Mouse (Mus musculus): Measurements from ENCODE around the gene Hist1h2bc. TPM values are rescaled to one million over a fixed set of nuclear protein-coding genes. Genes with fewer than 3 reads are reported as not detected.
"Not testable (repeated sequence)": the region's sequence is repeated elsewhere in the genome, so short reads cannot be mapped to it uniquely, and the experiment has no call there.

Hist1h2bc gene
- polyA plus RNA-seq (2014; fragmentation: Nextera tagmentation; extraction: Ambion mirVana), result 25.3 and 25.7 TPM in 2 replicates

DNA sequence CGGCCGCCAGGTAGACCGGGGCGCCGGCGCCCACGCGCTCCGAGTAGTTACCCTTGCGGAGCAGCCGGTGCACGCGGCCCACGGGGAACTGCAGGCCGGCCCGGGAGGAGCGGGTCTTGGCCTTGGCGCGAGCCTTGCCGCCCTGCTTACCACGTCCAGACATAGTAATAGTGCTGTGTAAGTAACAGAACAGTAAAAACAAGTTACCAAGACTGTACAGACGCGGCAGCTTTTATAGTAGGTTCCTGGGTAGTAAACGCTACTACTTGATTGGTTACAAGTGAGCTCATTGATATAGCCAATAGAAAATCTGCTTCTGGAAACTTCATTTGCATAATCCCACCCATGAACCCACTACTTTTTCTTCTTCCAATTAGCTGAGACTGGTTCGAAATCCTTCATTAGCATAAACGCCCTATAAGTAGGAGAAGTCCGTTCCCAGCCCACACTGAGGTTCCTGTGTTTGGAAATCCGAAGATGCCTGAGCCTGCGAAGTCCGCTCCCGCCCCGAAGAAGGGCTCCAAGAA is at the start of gene Hist1h2bc, which contains the start of gene Hist1h2ac:
Gene Hist1h2bc (plus strand): TSS at position 445 of the 527 bp plus-strand sequence.
Gene Hist1h2ac (minus strand): TSS at position 194 of the 527 bp plus-strand sequence.
- Histone ChIP-seq H3K9me3 (ENCODE audit: control insufficient read depth, low read length) (no peaks in the 10 kb centered on the region), H3K4me1 (ENCODE audit: control insufficient read depth, insufficient read depth, low read length) (peaks cover 11% of the 10 kb centered on the region), H3K36me3 (ENCODE audit: control insufficient read depth, insufficient read depth, low read length) (no peaks in the 10 kb centered on the region), H3K27me3 (ENCODE audit: control insufficient read depth, insufficient read depth, low read length) (no peaks in the 10 kb centered on the region), H3K27ac (ENCODE audit: low read depth, low read length) (peak within 1 kb of the TSS; percentile 95), H3K4me3 (ENCODE audit: low read depth, low read length) (peak within 1 kb of the TSS; percentile 41), H3K4me2 (peak within 1 kb of the TSS; percentile 65), H3K9ac (ENCODE audit: low read length) (peak within 1 kb of the TSS; percentile 76)
- under 1% methylated on average over 32 of the region's 32 CpGs for WGBS
- ATAC-seq (ENCODE audit: low FRiP score) (peak; percentile 98), DNase-seq (ENCODE audit: low spot score, missing footprints) (peak; percentile 98)

DNA sequence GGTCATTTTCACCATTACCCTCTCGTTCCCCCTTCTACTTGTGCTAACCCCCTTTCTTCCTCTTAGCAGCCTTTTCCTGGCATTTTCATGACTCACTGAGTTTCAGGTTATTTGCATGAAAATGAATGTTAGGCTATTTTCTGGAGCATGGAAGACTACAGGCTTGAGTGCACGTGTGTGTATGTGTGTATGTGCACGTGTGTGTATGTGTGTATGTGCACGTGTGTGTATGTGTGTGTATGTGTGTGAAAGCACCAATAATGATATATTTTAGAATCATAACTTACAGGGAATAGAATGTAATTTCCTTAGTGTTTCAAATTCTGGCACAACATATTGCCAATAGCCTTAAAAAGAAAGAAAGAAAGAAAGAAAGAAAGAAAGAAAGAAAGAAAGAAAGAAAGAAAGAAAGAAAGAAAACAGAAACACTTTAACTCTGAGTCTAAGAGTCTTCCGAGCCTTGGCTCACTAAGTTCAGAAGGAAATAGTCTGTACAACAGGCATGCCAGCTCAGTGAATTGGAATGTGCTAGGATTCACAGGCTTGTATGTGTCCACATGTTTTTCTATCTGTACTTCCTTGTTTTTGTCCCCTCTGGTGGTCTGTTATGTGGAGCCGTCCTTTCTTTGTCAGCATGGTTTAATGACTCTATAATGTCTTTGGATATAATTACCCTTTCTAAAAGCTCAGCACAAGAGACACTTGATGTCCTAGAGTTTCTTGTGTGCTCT is 24.2 kb upstream of the Hist1h2bc start:
- Histone ChIP-seq H3K4me2 (no peak overlapping the region), H3K9ac (ENCODE audit: low read length) (no peak overlapping the region), H3K9me3 (ENCODE audit: control insufficient read depth, low read length) (no peaks in the 10 kb centered on the region), H3K4me3 (ENCODE audit: low read depth, low read length) (no peak overlapping the region), H3K36me3 (ENCODE audit: control insufficient read depth, insufficient read depth, low read length) (no peaks in the 10 kb centered on the region), H3K4me1 (ENCODE audit: control insufficient read depth, insufficient read depth, low read length) (no peaks in the 10 kb centered on the region), H3K27me3 (ENCODE audit: control insufficient read depth, insufficient read depth, low read length) (no peaks in the 10 kb centered on the region), H3K27ac (ENCODE audit: low read depth, low read length) (no peak overlapping the region)
- 76% methylated on average over 6 of the region's 6 CpGs for WGBS
- ATAC-seq (ENCODE audit: low FRiP score), result no peak
- no peak for DNase-seq (ENCODE audit: low spot score, missing footprints)

DNA sequence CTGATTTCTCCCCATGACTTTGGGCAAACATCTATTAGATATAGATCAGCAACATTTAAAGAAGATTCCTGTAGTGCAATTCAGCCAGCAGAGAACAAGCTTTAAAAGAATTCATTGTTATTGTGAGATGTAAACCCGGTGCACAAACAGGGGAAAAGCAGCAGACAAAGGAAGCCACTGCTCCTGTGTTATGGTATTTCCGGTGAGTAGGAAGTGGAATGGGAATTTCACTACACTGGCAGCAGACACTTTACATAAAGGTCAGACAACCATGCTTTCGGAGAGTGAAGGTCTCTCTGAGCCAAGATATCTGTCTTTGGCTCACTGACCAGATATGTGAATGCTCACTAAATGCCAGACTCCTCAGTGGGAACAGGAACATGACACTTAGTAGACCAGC is 21.5 kb upstream of the Hist1h2bc start:
- Histone ChIP-seq H3K4me2 (no peak overlapping the region), H3K36me3 (ENCODE audit: control insufficient read depth, insufficient read depth, low read length) (no peaks in the 10 kb centered on the region), H3K27ac (ENCODE audit: low read depth, low read length) (no peak overlapping the region), H3K4me3 (ENCODE audit: low read depth, low read length) (no peak overlapping the region), H3K9me3 (ENCODE audit: control insufficient read depth, low read length) (no peaks in the 10 kb centered on the region), H3K4me1 (ENCODE audit: control insufficient read depth, insufficient read depth, low read length) (no peaks in the 10 kb centered on the region), H3K27me3 (ENCODE audit: control insufficient read depth, insufficient read depth, low read length) (no peaks in the 10 kb centered on the region), H3K9ac (ENCODE audit: low read length) (no peak overlapping the region)
- DNase-seq (ENCODE audit: low spot score, missing footprints) (no peak), ATAC-seq (ENCODE audit: low FRiP score) (no peak)
- 83% methylated on average over 3 of the region's 3 CpGs for WGBS

DNA sequence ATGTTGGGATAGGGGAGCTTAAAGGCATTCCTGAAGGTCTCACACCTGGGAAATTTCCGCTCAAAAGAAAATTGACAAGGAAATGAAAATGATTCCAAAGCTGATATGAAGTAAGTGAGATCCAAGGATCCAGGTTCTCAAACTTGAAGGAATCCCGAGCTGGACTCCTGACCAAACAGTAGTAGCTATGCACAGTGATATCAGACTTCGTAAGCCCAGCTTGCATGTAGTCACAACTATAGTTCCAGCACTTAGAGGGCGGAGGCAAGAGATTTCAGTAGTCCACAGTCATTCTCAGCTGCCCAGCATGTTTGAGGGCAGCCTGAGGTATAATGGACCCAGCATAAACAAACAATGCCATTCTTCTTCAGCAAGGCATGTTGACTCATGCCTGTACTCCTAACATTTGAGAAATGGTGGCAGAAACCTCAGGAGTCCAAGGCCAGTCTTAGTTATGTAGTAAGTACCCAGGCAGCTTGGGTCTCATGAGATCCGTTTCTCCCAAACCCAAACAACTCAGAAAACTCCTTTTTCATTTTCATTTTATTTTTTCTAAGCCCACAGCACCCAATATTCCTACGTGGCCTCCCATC is 1.9 kb upstream of the Hist1h2bc start:
- Histone ChIP-seq H3K4me1 (ENCODE audit: control insufficient read depth, insufficient read depth, low read length) (peaks cover 11% of the 10 kb centered on the region), H3K36me3 (ENCODE audit: control insufficient read depth, insufficient read depth, low read length) (no peaks in the 10 kb centered on the region), H3K27me3 (ENCODE audit: control insufficient read depth, insufficient read depth, low read length) (no peaks in the 10 kb centered on the region), H3K9me3 (ENCODE audit: control insufficient read depth, low read length) (no peaks in the 10 kb centered on the region), H3K4me3 (ENCODE audit: low read depth, low read length) (no peak overlapping the region), H3K4me2 (no peak overlapping the region), H3K9ac (ENCODE audit: low read length) (no peak overlapping the region), H3K27ac (ENCODE audit: low read depth, low read length) (no peak overlapping the region)
- ATAC-seq (ENCODE audit: low FRiP score), result no peak
- 84% methylated on average over 6 of the region's 6 CpGs for WGBS
- DNase-seq (ENCODE audit: low spot score, missing footprints), result no peak

DNA sequence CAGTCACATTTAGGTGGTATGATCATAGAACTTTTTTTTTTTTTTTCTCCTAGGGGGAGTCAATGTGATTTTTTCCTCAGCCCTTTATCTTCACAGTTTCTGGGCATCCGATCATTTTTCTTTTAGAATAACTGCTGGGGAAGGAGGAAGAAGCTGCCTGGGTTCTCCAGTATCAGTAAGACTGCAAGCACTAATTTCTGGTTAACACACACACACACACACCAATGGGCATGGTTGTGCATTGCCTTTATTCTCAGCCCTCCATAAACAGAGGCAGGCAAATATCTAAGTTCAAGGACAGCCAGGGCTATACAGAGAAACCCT is 1.4 kb upstream of the Hist1h2bc start:
- DNase-seq (ENCODE audit: low spot score, missing footprints) (no peak), ATAC-seq (ENCODE audit: low FRiP score) (no peak)
- Histone ChIP-seq H3K27me3 (ENCODE audit: control insufficient read depth, insufficient read depth, low read length) (no peaks in the 10 kb centered on the region), H3K9ac (ENCODE audit: low read length) (peak overlapping the region; percentile 65; the same call in 1 of the 2 replicates), H3K9me3 (ENCODE audit: control insufficient read depth, low read length) (no peaks in the 10 kb centered on the region), H3K4me2 (peak overlapping the region; percentile 58), H3K27ac (ENCODE audit: low read depth, low read length) (peak overlapping the region; percentile 74), H3K36me3 (ENCODE audit: control insufficient read depth, insufficient read depth, low read length) (no peaks in the 10 kb centered on the region), H3K4me3 (ENCODE audit: low read depth, low read length) (peak overlapping the region; percentile 28; the same call in 1 of the 2 replicates), H3K4me1 (ENCODE audit: control insufficient read depth, insufficient read depth, low read length) (peaks cover 11% of the 10 kb centered on the region)
- 47% methylated on average over 1 of the region's 1 CpGs for WGBS

DNA sequence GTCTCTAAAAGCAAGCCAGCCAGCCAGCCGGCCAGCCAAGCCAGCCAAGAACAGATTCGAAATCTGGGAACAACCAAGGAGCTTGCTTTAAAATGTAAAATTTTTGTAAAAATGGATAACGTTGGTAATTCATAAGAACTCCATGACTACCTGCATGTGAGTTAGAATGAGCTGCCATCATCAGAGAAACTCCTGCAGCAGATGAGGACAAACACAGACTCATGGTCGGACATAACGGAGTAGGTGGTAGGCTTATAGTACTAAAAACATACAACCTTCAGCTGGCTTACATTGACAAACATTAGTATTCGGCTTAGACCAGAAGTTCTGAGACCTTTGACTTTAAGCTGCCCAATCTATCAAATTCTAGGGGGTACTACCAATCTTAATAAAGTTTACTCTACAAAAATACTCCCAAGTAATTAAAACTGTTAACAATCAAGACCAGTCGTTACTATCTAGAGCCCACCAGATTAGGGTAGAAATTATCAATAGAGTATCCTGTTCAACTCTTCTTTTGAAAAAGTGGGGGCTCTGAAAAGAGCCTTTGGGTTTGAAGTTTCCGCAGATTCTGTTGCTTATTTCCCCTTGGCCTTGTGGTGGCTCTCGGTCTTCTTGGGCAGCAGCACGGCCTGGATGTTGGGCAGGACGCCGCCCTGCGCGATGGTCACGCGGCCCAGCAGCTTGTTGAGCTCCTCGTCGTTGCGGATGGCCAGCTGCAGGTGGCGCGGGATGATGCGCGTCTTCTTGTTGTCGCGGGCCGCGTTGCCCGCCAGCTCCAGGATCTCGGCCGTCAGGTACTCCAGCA is 848 bp upstream of the Hist1h2bc start:
- not testable (repeated sequence) for H3K36me3 ChIP-seq (ENCODE audit: control insufficient read depth, insufficient read depth, low read length); H3K27me3 ChIP-seq (ENCODE audit: control insufficient read depth, insufficient read depth, low read length); H3K9me3 ChIP-seq (ENCODE audit: control insufficient read depth, low read length); ATAC-seq (ENCODE audit: low FRiP score)
- Histone ChIP-seq H3K9ac (ENCODE audit: low read length) (peak overlapping the region; percentile 65), H3K27ac (ENCODE audit: low read depth, low read length) (peak overlapping the region; percentile 74), H3K4me1 (ENCODE audit: control insufficient read depth, insufficient read depth, low read length) (peaks cover 11% of the 10 kb centered on the region), H3K4me2 (peak overlapping the region; percentile 58), H3K4me3 (ENCODE audit: low read depth, low read length) (peak overlapping the region; percentile 28)
- peak; percentile 92 for DNase-seq (ENCODE audit: low spot score, missing footprints)
- 13% methylated on average over 12 of the region's 30 CpGs for WGBS

DNA sequence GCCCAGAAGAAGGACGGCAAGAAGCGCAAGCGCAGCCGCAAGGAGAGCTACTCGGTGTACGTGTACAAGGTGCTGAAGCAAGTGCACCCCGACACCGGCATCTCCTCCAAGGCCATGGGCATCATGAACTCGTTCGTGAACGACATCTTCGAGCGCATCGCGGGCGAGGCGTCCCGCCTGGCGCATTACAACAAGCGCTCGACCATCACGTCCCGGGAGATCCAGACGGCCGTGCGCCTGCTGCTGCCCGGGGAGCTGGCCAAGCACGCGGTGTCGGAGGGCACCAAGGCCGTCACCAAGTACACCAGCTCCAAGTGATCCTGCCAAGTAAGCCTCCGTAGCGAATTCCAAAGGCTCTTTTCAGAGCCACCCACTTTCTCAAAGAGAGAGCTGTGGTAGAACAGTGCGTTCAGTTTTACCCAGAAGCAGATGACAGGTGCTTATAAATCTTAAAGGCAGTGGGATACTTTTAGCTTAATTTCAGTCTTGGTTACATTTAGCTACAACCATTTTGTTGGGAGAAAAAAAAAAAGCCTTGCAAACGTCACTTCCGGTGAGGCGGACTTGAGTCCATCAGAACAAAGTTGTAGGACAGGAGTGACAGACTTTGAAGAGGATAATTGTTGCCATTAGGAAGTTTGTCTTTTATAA is 421 bp downstream of the Hist1h2bc start:
- H3K9me3 ChIP-seq (ENCODE audit: control insufficient read depth, low read length); H3K27me3 ChIP-seq (ENCODE audit: control insufficient read depth, insufficient read depth, low read length); H3K36me3 ChIP-seq (ENCODE audit: control insufficient read depth, insufficient read depth, low read length): not testable (repeated sequence)
- peak; percentile 31 for ATAC-seq (ENCODE audit: low FRiP score)
- H3K9ac ChIP-seq (ENCODE audit: low read length), result peak overlapping the region; percentile 76
- WGBS, result under 1% methylated on average over 11 of the region's 37 CpGs
- peak overlapping the region; percentile 65 for H3K4me2 ChIP-seq
- H3K4me1 ChIP-seq (ENCODE audit: control insufficient read depth, insufficient read depth, low read length), result peaks cover 11% of the 10 kb centered on the region
- H3K27ac ChIP-seq (ENCODE audit: low read depth, low read length), result peak overlapping the region; percentile 95
- DNase-seq (ENCODE audit: low spot score, missing footprints), result peak; percentile 98
- peak overlapping the region; percentile 41 for H3K4me3 ChIP-seq (ENCODE audit: low read depth, low read length)

DNA sequence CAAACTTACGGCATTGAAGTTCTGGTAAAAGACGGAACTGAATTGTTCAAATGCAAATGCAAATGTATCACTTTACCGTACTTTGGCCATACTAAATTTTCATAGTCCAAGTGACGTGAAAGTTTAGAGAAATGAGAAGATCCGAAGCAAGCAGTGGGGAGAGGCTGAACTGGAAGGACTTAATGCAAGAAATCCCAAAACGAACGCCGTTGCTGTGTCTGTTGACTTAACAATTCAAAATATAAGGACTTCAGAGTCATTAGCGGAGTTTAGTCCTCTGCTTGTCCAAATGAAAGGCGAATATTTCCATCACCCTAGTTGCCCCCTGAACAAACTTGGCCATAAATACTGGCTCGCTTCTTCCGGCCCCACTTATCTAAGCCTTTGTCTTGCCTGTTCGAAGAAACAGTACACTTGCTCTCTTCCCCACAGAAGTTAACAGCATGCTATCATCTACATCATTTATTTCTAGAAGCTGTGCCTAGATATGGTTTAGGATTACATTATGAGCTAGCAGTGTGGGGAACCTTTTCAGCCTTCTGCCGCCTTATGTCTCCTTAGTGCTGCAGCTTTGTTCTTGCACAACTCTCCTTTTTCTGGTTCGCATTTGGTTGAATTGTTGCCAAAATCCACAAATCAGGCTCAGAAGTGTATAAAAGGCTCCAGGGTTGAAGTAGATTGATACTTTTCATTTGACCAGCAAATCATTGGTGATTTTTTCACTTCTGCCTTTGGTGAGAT is 1.3 kb downstream of the Hist1h2bc start:
- WGBS, result 16% methylated on average over 15 of the region's 15 CpGs
- ATAC-seq (ENCODE audit: low FRiP score) (no peak), DNase-seq (ENCODE audit: low spot score, missing footprints) (peak; percentile 94)
- Histone ChIP-seq H3K9me3 (ENCODE audit: control insufficient read depth, low read length) (no peaks in the 10 kb centered on the region), H3K4me1 (ENCODE audit: control insufficient read depth, insufficient read depth, low read length) (peaks cover 11% of the 10 kb centered on the region), H3K4me3 (ENCODE audit: low read depth, low read length) (peak overlapping the region; percentile 41), H3K9ac (ENCODE audit: low read length) (peak overlapping the region; percentile 76), H3K36me3 (ENCODE audit: control insufficient read depth, insufficient read depth, low read length) (no peaks in the 10 kb centered on the region), H3K27ac (ENCODE audit: low read depth, low read length) (peak overlapping the region; percentile 95), H3K4me2 (peak overlapping the region; percentile 65), H3K27me3 (ENCODE audit: control insufficient read depth, insufficient read depth, low read length) (no peaks in the 10 kb centered on the region)
